Mouse (Mus musculus): ENCODE measurements around the gene Erbb2.

Gene Erbb2

GRCm38 (mm10) chr11:98385638-98386585 lies 26.4 kb upstream of the Erbb2 start, which contains the start of gene Pnmt:
TSS of gene Pnmt (plus strand) at chr11:98386450.
- no peak for DNase-seq (ENCODE audit: extremely low spot score, low read depth, low spot score)

GRCm38 (mm10) chr11:98386596-98386995 lies 25.7 kb upstream of the Erbb2 start:
- no peak for DNase-seq (ENCODE audit: extremely low spot score, low read depth, low spot score)

GRCm38 (mm10) chr11:98387056-98387577 lies 25.2 kb upstream of the Erbb2 start:
- DNase-seq (ENCODE audit: extremely low spot score, low read depth, low spot score), result no peak

GRCm38 (mm10) chr11:98388282-98388681 lies 24.0 kb upstream of the Erbb2 start:
- no peak for DNase-seq (ENCODE audit: extremely low spot score, low read depth, low spot score)

DNA sequence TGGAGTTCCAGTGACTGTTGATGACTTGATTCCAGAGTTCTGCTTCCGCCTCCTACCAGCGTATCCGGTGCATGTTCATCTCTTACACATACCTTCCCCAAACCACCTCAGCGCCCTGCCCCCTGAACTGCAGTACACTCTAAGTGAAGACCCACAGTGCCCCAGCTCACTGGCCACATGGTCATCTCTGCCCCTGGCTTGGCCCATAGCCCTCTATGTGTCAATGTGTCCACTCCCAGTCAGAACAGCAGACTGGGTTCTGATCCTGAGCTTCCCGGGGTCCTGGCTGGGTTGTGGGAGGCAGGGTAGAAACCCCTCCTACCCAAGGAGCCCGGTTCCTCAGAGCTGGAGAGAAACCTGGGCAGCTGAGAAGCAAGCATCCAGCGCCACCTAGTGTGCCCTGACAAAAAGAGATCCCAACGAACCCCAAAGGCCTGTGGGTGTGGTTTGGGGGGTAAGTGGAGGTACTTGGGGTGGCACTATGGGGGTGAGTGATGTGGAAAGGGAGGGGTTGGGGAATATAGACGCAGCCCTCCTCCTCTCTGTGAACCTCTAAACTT lies 23.0 kb upstream of the Erbb2 start:
- DNase-seq (ENCODE audit: extremely low spot score, low read depth, low spot score), result no peak

GRCm38 (mm10) chr11:98390141-98390540 lies 22.1 kb upstream of the Erbb2 start:
- DNase-seq (ENCODE audit: extremely low spot score, low read depth, low spot score), result no peak

DNA sequence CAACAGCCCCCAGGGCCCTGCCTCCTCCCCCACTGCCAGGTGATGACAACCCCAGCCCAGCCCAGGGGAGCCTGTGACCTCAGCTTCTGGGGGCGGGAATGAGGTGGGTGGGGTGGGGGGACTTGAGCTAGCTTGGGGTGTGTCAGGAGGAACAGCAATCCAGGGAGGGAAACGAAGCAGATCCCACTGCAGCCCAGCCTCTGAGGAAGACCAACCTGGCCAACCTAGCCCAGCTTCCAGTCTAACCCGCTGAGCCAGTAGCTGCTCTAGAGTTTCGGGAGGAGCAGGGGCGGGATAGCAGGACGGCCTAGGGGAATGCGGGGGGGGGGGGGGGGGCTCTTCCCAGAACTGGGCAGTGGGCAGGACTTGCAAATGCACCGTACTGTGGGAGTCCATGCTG lies 20.2 kb upstream of the Erbb2 start:
- DNase-seq (ENCODE audit: extremely low spot score, low read depth, low spot score), result no peak

GRCm38 (mm10) chr11:98392645-98393044 lies 19.6 kb upstream of the Erbb2 start:
- no peak for DNase-seq (ENCODE audit: extremely low spot score, low read depth, low spot score)

GRCm38 (mm10) chr11:98393317-98393716 lies 19.0 kb upstream of the Erbb2 start:
- DNase-seq (ENCODE audit: extremely low spot score, low read depth, low spot score), result no peak

DNA sequence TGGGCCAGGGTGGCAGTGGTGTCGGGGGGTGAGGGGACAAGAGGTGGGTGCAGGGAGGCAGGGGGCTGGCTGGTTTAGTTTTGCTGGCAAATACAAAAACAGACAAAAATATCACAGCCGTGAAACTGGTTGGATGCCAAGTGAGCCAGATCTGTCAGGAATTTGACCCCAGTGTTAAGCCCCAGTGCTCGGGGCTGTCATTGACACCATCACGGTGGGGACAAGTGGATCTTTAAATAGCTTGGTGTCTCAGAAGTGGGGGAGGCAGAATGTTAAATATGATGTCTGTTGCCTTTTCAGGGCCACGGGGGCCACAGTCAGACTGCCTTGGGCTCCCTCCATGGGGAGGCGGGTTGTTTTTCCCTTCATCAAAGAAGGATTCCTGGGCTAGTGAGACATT lies 18.0 kb upstream of the Erbb2 start:
- no peak for DNase-seq (ENCODE audit: extremely low spot score, low read depth, low spot score)

GRCm38 (mm10) chr11:98395041-98395440 lies 17.2 kb upstream of the Erbb2 start:
- no peak for DNase-seq (ENCODE audit: extremely low spot score, low read depth, low spot score)

DNA sequence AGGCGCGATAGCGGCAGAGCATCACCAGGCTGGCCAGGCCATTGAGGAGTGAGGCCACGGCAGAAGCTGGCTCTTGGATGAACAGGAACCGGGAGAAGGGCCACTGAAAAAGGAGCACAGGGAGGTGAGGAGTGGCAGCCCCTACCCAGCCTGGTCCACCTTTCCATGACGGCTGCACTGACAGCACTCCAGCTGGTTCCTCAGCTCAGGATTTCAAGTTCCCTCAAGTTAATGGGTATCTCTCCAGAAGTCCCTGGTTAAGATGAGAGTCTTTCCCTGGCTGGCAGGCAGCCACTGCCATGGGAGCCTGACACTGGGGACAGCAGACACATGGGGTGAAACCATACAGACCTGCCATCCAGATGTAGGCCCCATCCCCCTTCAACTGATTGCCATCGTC lies 14.3 kb upstream of the Erbb2 start:
- DNase-seq (ENCODE audit: extremely low spot score, low read depth, low spot score), result no peak

DNA sequence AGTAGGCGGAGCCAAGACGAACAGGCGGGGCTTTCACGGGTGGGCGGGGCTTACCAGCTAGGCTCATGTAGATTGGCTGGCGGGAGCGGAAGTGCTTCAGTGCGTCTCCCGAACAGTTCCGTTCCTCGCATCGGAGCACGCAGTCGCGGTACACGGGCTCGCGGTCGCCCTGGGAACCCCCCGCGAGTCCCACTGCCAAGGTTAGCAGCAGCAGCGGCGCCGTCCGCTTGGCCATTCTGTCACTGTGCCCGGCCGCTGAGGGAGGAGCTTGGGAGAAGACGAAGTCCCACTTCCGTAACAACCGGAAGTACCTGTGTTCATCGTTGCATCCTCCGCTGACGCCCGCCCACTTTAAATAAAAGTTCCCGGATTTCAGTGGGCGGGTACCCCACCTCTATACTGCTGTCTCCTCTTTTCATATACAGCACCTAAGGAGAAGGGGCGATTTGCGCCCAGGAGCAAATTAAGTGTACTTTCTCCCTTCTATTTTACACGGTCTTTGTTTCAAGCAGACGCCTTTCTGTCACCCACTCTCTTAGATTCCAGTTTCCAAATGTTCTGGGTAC lies 12.0 kb upstream of the Erbb2 start, which contains the start of gene Pgap3:
Gene Pgap3, minus strand, starts transcription at position 330 of the 566 bp plus-strand sequence.
- no peak for DNase-seq (ENCODE audit: extremely low spot score, low read depth, low spot score)

DNA sequence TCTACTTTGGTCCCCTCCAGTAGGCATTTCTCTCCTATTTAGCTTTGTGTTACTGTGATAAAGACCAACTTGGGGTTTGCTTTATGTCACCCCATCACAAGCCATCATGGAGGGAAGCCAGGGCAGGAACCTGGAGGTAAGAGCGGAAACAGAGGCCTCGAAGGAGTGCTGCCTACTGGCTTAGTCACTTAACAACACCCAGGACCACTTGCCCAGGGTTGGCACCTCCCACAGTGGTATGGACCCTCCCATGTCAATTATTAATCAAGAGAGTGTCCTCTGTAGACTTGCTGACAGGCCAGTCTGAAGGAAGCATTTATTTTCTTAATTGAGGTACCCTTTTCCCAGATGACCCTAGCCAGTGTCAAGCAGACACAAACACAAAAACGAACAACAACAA lies 11.5 kb upstream of the Erbb2 start:
- no peak for DNase-seq (ENCODE audit: extremely low spot score, low read depth, low spot score)

DNA sequence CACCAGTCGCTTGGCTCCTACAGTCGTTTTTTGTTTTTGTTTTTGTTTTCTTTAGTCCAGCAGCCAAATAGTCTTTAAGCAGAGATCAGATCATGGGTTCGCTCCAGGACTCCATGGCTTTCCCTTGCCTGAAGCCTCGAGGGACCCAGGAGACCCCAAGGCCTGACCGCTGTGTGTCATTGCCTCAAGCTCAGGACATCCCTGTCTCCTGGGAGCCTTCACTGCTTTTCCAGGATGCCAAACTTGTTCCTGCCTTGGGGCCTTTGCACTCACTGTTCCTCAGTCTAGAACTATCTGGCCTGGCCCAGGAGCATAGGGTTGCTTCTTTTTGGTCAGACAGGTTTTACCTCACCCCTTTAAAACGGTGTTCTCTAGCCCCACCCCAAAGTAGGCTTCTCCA lies 5.6 kb upstream of the Erbb2 start:
- DNase-seq (ENCODE audit: extremely low spot score, low read depth, low spot score), result no peak

GRCm38 (mm10) chr11:98408872-98409271 lies 3.4 kb upstream of the Erbb2 start:
- DNase-seq (ENCODE audit: extremely low spot score, low read depth, low spot score), result no peak

DNA sequence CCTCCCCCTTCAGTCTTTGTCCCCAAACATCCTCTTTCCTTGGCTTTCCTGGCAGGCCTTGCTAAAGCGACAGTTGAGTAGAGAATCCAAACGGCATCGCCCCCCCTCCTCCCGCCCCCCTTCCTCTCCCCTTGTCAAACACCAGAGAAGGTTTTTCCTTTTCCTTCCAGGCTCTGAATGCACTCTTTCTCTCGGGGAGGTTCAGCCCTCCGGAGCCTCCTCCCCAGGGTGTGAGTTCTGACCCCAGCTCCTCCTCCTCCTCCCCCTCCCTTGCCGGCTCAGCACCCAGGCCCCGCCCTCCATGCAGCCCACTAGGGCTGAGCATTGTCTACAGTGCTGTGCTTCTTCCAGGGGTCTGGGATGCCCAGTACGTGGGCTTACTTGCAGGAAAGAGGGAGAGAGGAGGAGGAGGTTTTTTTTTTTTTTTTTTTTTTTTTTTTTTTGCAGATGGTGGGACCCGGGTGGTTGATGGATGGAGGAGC lies 2.9 kb upstream of the Erbb2 start:
- no peak for DNase-seq (ENCODE audit: extremely low spot score, low read depth, low spot score)

DNA sequence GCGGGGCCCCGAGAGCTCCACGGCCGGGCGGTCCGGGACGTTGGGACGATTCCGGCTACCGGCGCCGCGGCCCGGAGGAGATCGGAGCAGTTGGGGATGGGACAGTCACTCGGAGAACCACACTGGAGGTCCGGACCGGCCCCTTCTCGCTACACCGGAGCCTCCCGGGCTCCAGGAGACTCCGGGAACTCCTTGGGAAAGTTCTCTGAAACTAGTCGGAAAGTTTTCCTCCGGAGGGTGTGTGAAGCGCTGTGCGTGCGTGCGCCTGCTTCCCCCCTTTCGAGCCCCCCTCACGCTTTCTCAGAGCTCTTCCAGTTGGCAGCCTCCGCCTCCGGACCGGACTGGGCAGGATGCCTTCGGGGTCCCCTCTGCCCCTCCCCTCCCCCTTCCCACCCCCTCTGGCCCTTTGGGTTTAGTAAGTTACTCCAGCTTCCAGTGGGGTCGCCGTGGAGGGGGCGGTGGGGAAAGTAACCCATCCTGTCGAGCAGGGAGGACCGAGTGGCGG lies 579 bp downstream of the Erbb2 start:
- no peak for DNase-seq (ENCODE audit: extremely low spot score, low read depth, low spot score)

DNA sequence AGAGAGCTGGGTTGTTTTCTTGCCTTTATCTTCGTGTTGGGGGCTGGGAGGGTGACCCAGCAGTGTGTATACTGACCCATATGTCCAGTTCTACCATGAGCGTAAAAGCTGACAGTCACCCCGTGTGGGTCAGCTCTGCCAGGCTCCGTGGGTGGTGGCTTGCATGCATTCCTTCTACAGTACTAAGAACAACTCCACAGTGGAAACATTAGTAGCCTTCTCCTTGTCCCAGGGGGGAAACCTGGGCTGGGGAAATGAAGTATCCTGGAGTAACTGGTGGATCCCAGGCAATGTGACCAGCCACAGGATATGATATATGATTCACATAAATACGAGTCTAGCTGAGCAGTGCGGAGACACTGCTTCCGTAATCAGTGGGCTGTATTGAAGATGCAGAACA lies 1.5 kb downstream of the Erbb2 start:
- no peak for DNase-seq (ENCODE audit: extremely low spot score, low read depth, low spot score)

DNA sequence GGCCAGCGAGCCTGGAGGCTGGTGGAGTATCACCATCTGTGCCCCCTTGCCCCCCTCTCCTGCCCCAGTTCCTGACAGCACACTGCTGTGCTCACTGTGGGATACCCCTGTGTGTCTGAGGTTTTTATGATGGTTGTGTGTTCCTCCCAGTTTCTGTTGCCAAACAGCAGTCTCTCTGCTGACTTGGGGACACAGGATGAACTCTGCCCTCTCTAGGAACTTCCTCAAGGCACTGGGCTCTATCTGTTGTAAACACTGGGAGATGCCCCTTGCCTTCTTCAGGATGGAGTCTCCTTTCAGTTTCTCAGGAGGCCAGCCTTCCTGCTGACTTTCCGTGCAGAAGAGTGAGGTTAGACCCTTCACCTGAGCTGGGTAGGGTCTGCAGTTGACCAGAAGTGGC lies 1.9 kb downstream of the Erbb2 start:
- no peak for DNase-seq (ENCODE audit: extremely low spot score, low read depth, low spot score)

GRCm38 (mm10) chr11:98417074-98417473 lies 4.8 kb downstream of the Erbb2 start:
- DNase-seq (ENCODE audit: extremely low spot score, low read depth, low spot score), result no peak

Measured in hindlimb bud, embryonic 11.5 days (tissue).